Comparison of ENCODE assay signal across 10 mouse cellular contexts in genomic region chr13:47301070-47301469, GRCm38 (mm10).
DNase-seq lines count a peak whose midpoint lies in the region; ATAC-seq and TF ChIP-seq lines count a peak whose summit lies in the region.
"Had no signal": no experiment of that assay in that cellular context is flagged by ENCODE, and none has a peak within 500 bp of the region (broad histone marks: within the 10 kb centered on the region; RNA-seq: fewer than 3 reads in every experiment).

No protein-coding gene starts in this region.

- WGBS in lung, embryonic 14.5 days = 48% methylated on average over 3 of the region's 3 CpGs
- 58% methylated on average over 3 of the region's 3 CpGs for WGBS in lung, adult 2 months
- 49% methylated on average over 3 of the region's 3 CpGs for WGBS in forebrain, postnatal 0 days
- 58% methylated on average over 3 of the region's 3 CpGs for WGBS in heart, embryonic 12.5 days

- TF ChIP-seq POLR2A in lung, adult 2 months (IDR thresholded peaks at IDR 0.05; ENCODE audit: borderline replicate concordance, extremely low read depth, low read depth, low read length) = no peak

- no peak for ATAC-seq in lung, embryonic 14.5 days (ENCODE audit: insufficient read depth)
- peak; percentile 66; the same call in 1 of the 2 replicates for ATAC-seq in forebrain, postnatal 0 days
- ATAC-seq in heart, embryonic 12.5 days (ENCODE audit: insufficient number of reproducible peaks, low FRiP score) = no peak

- H3K36me3 ChIP-seq in lung, embryonic 14.5 days (ENCODE audit: insufficient read depth) = no peaks in the 10 kb centered on the region
- no peaks in the 10 kb centered on the region for H3K36me3 ChIP-seq in forebrain, postnatal 0 days (ENCODE audit: insufficient read depth)
- H3K36me3 ChIP-seq in heart, embryonic 12.5 days = no peaks in the 10 kb centered on the region
- H3K36me3 ChIP-seq: limb, embryonic 13.5 days had no signal

- no peak overlapping the region for H3K4me3 ChIP-seq in lung, embryonic 14.5 days (ENCODE audit: low read depth, low read length)
- no peak overlapping the region for H3K4me3 ChIP-seq in lung, adult 2 months (replicated peaks; ENCODE audit: extremely low read depth, low read depth, low read length)
- H3K4me3 ChIP-seq in forebrain, postnatal 0 days (ENCODE audit: low read depth, low read length) = no peak overlapping the region
- no peak overlapping the region for H3K4me3 ChIP-seq in heart, embryonic 12.5 days
- H3K4me3 ChIP-seq: erythroblast, embryonic 14.5 days; limb, embryonic 13.5 days had no signal

- peak; percentile 61 for TF ChIP-seq CTCF in lung, embryonic 14.5 days (IDR thresholded peaks at IDR 0.05; ENCODE audit: low read depth)
- no peak for TF ChIP-seq CTCF in lung, adult 2 months (IDR thresholded peaks at IDR 0.05; ENCODE audit: insufficient read depth, low read length)
- TF ChIP-seq CTCF in forebrain, postnatal 0 days (IDR thresholded peaks at IDR 0.05; ENCODE audit: low read depth) = peak; percentile 80

- no peak overlapping the region for H3K27ac ChIP-seq in lung, embryonic 14.5 days (ENCODE audit: low read depth)
- H3K27ac ChIP-seq in forebrain, postnatal 0 days (ENCODE audit: low read depth, low read length) = no peak overlapping the region
- no peak overlapping the region for H3K27ac ChIP-seq in heart, embryonic 12.5 days (ENCODE audit: poor library complexity, severe bottlenecking)
- H3K27ac ChIP-seq: limb, embryonic 13.5 days had no signal

- H3K4me2 ChIP-seq in lung, embryonic 14.5 days = no peak overlapping the region
- H3K4me2 ChIP-seq in forebrain, postnatal 0 days (ENCODE audit: low read depth) = no peak overlapping the region
- H3K4me2 ChIP-seq in heart, embryonic 12.5 days = no peak overlapping the region
- H3K4me2 ChIP-seq: limb, embryonic 13.5 days had no signal

- peak; percentile 62 to 74 for DNase-seq in cerebellum, postnatal 10 days
- no peak for DNase-seq in cerebellum, postnatal 4 days (ENCODE audit: low spot score in 2 of 2)
- peak; percentile 77 for DNase-seq in lung, embryonic 14.5 days
- no peak for DNase-seq in lung, adult 2 months
- DNase-seq in forebrain, postnatal 0 days = peak; percentile 82
- peak; percentile 84 for DNase-seq in retina, embryonic 14.5 days (ENCODE audit: low spot score)
- no peak for DNase-seq in gastrocnemius, postnatal 10 days

- no peaks in the 10 kb centered on the region for H3K9me3 ChIP-seq in lung, embryonic 14.5 days (ENCODE audit: low read depth, low read length)
- H3K9me3 ChIP-seq in forebrain, postnatal 0 days (ENCODE audit: low read length) = no peaks in the 10 kb centered on the region
- H3K9me3 ChIP-seq in heart, embryonic 12.5 days (replicated peaks) = no peaks in the 10 kb centered on the region; the same call in 1 of the 2 replicates
- H3K9me3 ChIP-seq: limb, embryonic 13.5 days had no signal

- no peaks in the 10 kb centered on the region for H3K27me3 ChIP-seq in lung, embryonic 14.5 days (ENCODE audit: insufficient read depth, low read length)
- no peaks in the 10 kb centered on the region for H3K27me3 ChIP-seq in forebrain, postnatal 0 days (ENCODE audit: insufficient read depth, low read length)
- no peaks in the 10 kb centered on the region for H3K27me3 ChIP-seq in heart, embryonic 12.5 days (replicated peaks)

- no peak overlapping the region for H3K9ac ChIP-seq in lung, embryonic 14.5 days
- no peak overlapping the region for H3K9ac ChIP-seq in forebrain, postnatal 0 days
- no peak overlapping the region for H3K9ac ChIP-seq in heart, embryonic 12.5 days
- H3K9ac ChIP-seq: limb, embryonic 13.5 days had no signal

- no peaks in the 10 kb centered on the region for H3K4me1 ChIP-seq in lung, embryonic 14.5 days (ENCODE audit: insufficient read depth)
- no peaks in the 10 kb centered on the region for H3K4me1 ChIP-seq in lung, adult 2 months (ENCODE audit: control insufficient read depth, insufficient read depth, low read length)
- H3K4me1 ChIP-seq in forebrain, postnatal 0 days (ENCODE audit: insufficient read depth) = no peaks in the 10 kb centered on the region
- H3K4me1 ChIP-seq in heart, embryonic 12.5 days (replicated peaks) = no peaks in the 10 kb centered on the region

Comparison
In these comparisons a context has a peak if more than half of its experiments do, and no peak if none do; other contexts are left out.
1. DNase-seq: peak in cerebellum, postnatal 10 days (2 of 2), lung, embryonic 14.5 days (single experiment), forebrain, postnatal 0 days (single experiment) and retina, embryonic 14.5 days (single experiment); none in cerebellum, postnatal 4 days (0 of 2), lung, adult 2 months (single experiment) and gastrocnemius, postnatal 10 days (single experiment).